Comparison of ENCODE assay signal across 8 mouse cellular contexts in the genomic region with DNA sequence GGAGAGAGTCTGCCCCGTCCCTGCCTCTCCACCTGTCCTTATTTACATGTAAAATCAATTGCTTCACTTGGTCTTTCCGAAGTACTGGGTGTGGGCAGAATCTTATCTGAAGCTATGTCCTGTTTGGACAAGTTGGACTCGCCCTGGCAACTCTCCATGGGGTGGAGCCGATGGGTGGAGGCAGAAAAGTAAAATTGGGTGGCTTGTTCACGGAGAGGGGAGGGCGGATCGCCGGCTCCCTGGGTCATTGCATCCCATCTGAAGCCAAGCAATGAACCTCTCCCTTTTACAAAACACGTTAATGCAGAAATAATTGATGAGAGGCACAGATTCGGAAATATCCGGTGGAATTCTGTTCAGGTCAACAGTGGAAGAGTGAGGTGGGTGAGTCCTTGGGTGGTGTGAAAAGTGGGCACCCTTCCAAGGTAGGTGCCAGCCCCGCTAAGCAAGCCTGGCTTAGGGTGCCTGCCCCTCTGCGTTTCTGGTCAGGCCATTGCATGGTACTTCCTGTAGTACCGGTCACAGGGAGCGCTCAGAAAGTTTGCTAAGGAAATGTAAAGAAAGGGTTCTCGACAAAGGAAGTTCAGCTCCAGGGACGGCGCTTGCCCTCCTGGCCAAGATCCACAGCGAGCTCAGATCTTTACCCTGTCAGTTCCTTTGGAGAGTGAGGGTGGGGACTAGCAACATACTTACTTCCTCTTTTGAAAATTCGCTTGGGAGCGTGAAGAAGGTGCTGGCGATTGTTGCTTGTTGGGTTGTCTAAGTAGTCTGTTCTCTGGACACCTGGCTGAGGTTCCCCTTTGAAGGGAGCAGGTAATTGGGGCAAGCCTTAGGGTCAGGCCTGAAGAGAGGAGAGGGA. TPM values are rescaled to one million over a fixed set of nuclear protein-coding genes. Genes with fewer than 3 reads are reported as not detected.
A peak's percentile ranks its signal among the peaks of the same experiment; 100 is the strongest.
DNase-seq lines count a peak whose midpoint lies in the region; ATAC-seq and TF ChIP-seq lines count a peak whose summit lies in the region.

No protein-coding gene starts in this region.

- no peaks in the 10 kb centered on the region for H3K27me3 ChIP-seq in forebrain, postnatal 0 days (ENCODE audit: insufficient read depth, low read length)
- H3K27me3 ChIP-seq in hindbrain, embryonic 13.5 days, result no peaks in the 10 kb centered on the region
- no peaks in the 10 kb centered on the region for H3K27me3 ChIP-seq in midbrain, postnatal 0 days (ENCODE audit: insufficient read depth, low read length)
- H3K27me3 ChIP-seq in stomach, embryonic 16.5 days (ENCODE audit: control insufficient read depth, insufficient read depth, low read length), result no peaks in the 10 kb centered on the region

- H3K36me3 ChIP-seq in forebrain, postnatal 0 days (ENCODE audit: insufficient read depth), result no peaks in the 10 kb centered on the region
- H3K36me3 ChIP-seq in hindbrain, embryonic 13.5 days, result 0 out of 2 replicates have a peak, but pooled peaks cover 3% of the 10 kb centered on the region
- no peaks in the 10 kb centered on the region for H3K36me3 ChIP-seq in midbrain, postnatal 0 days (ENCODE audit: insufficient read depth, low read length)
- peaks cover 6% of the 10 kb centered on the region; the same call in 1 of the 2 replicates for H3K36me3 ChIP-seq in stomach, embryonic 16.5 days (ENCODE audit: control insufficient read depth, insufficient read depth, low read length)

- no peak overlapping the region for H3K4me2 ChIP-seq in forebrain, postnatal 0 days (ENCODE audit: low read depth)
- H3K4me2 ChIP-seq in hindbrain, embryonic 13.5 days, result peak overlapping the region; percentile 35
- peak overlapping the region; percentile 9 for H3K4me2 ChIP-seq in midbrain, postnatal 0 days (ENCODE audit: low read depth, low read length, poor library complexity, severe bottlenecking)
- peak overlapping the region; percentile 54 for H3K4me2 ChIP-seq in stomach, embryonic 16.5 days (ENCODE audit: low read depth, low read length)

- H3K4me3 ChIP-seq in forebrain, postnatal 0 days (ENCODE audit: low read depth, low read length), result no peak overlapping the region
- H3K4me3 ChIP-seq in hindbrain, embryonic 13.5 days, result no peak overlapping the region
- no peak overlapping the region for H3K4me3 ChIP-seq in midbrain, postnatal 0 days (ENCODE audit: low read depth, low read length)
- peak overlapping the region; percentile 38 for H3K4me3 ChIP-seq in stomach, embryonic 16.5 days (replicated peaks; ENCODE audit: low read length)

- H3K9ac ChIP-seq in forebrain, postnatal 0 days, result 0 out of 2 replicates have a peak overlapping the region, but pooled peaks have one; percentile 7
- peak overlapping the region; percentile 63; the same call in 1 of the 2 replicates for H3K9ac ChIP-seq in hindbrain, embryonic 13.5 days
- H3K9ac ChIP-seq in midbrain, postnatal 0 days (replicated peaks; ENCODE audit: low read length, poor library complexity, severe bottlenecking), result peak overlapping the region; percentile 26
- H3K9ac ChIP-seq in stomach, embryonic 16.5 days (ENCODE audit: low read length), result peak overlapping the region; percentile 68

- peak overlapping the region; percentile 59; the same call in 1 of the 2 replicates for H3K27ac ChIP-seq in forebrain, postnatal 0 days (ENCODE audit: low read depth, low read length)
- peak overlapping the region; percentile 83 for H3K27ac ChIP-seq in hindbrain, embryonic 13.5 days
- peak overlapping the region; percentile 59 for H3K27ac ChIP-seq in midbrain, postnatal 0 days (ENCODE audit: low read depth, low read length)
- peak overlapping the region; percentile 91 for H3K27ac ChIP-seq in stomach, embryonic 16.5 days (ENCODE audit: low read length)

- TF ChIP-seq CTCF in forebrain, postnatal 0 days (IDR thresholded peaks at IDR 0.05; ENCODE audit: low read depth), result no peak
- no peak for TF ChIP-seq CTCF in midbrain, postnatal 0 days (IDR thresholded peaks at IDR 0.05)

- DNase-seq in ES-CJ7 (ENCODE audit: low read depth, low spot score), result peak; percentile 88
- DNase-seq in adrenal gland, postnatal 4 days (ENCODE audit: low spot score in 2 of 2), result peak; percentile 28 to 74
- DNase-seq in forebrain, postnatal 0 days, result peak; percentile 13
- DNase-seq in liver, result peak; percentile 90
- DNase-seq in midbrain, postnatal 0 days (ENCODE audit: low spot score), result no peak
- DNase-seq in left cerebral cortex, adult 9 months (ENCODE audit: low spot score in 2 of 2), result no peak

- no peak for ATAC-seq in forebrain, postnatal 0 days
- no peak for ATAC-seq in hindbrain, embryonic 13.5 days (ENCODE audit: low FRiP score)
- ATAC-seq in midbrain, postnatal 0 days (ENCODE audit: low FRiP score), result no peak
- peak; percentile 32; the same call in 1 of the 2 replicates for ATAC-seq in stomach, embryonic 16.5 days (ENCODE audit: insufficient read depth, low FRiP score)

- no peaks in the 10 kb centered on the region for H3K9me3 ChIP-seq in forebrain, postnatal 0 days (ENCODE audit: low read length)
- H3K9me3 ChIP-seq in hindbrain, embryonic 13.5 days, result no peaks in the 10 kb centered on the region
- no peaks in the 10 kb centered on the region for H3K9me3 ChIP-seq in midbrain, postnatal 0 days (ENCODE audit: low read length)
- H3K9me3 ChIP-seq in stomach, embryonic 16.5 days (replicated peaks; ENCODE audit: control insufficient read depth, low read length), result no peaks in the 10 kb centered on the region

- 15% methylated on average over 22 of the region's 22 CpGs for WGBS in forebrain, postnatal 0 days
- 19% methylated on average over 22 of the region's 22 CpGs for WGBS in hindbrain, embryonic 13.5 days
- 25% methylated on average over 22 of the region's 22 CpGs for WGBS in midbrain, postnatal 0 days
- WGBS in stomach, embryonic 16.5 days, result 12% methylated on average over 22 of the region's 22 CpGs

- peaks cover 8% of the 10 kb centered on the region; the same call in 1 of the 2 replicates for H3K4me1 ChIP-seq in forebrain, postnatal 0 days (ENCODE audit: insufficient read depth)
- H3K4me1 ChIP-seq in hindbrain, embryonic 13.5 days (replicated peaks), result peaks cover 57% of the 10 kb centered on the region
- H3K4me1 ChIP-seq in midbrain, postnatal 0 days (ENCODE audit: insufficient read depth, low read length), result peaks cover 9% of the 10 kb centered on the region
- H3K4me1 ChIP-seq in stomach, embryonic 16.5 days (ENCODE audit: control insufficient read depth, insufficient read depth, low read length), result peaks cover 91% of the 10 kb centered on the region

RNA-seq across cellular contexts. Expression of gene Klf3, which starts 9.2 kb away (rescaled TPM):
- total RNA-seq in adrenal gland, postnatal 4 days (2021), result 10 to 100 TPM; 87.3 to 91.7 TPM
- 10.1 and 14.8 TPM in 2 replicates for total RNA-seq in forebrain, postnatal 0 days (2014; rRNA removed)
- polyA plus RNA-seq in forebrain, postnatal 0 days (2015; fragmentation: Nextera tagmentation; extraction: Ambion mirVana), result 29.7 and 33.7 TPM in 2 replicates
- polyA plus RNA-seq in hindbrain, embryonic 13.5 days (2015; fragmentation: Nextera tagmentation; extraction: Ambion mirVana), result 24.7 and 26.2 TPM in 2 replicates
- 12.3 and 14.9 TPM in 2 replicates for total RNA-seq in midbrain, postnatal 0 days (2014; rRNA removed)
- 26.7 and 28.9 TPM in 2 replicates for polyA plus RNA-seq in midbrain, postnatal 0 days (2015; fragmentation: Nextera tagmentation; extraction: Ambion mirVana)
- 63.7 and 66.8 TPM in 2 replicates for polyA plus RNA-seq in stomach, embryonic 16.5 days (2015; fragmentation: Nextera tagmentation; extraction: Ambion mirVana)

Comparison
In these comparisons a context has a peak if more than half of its experiments do, and no peak if none do; other contexts are left out.
1. DNase-seq: peak in ES-CJ7 (single experiment), adrenal gland, postnatal 4 days (2 of 2), forebrain, postnatal 0 days (single experiment) and liver (single experiment); none in midbrain, postnatal 0 days (single experiment) and left cerebral cortex, adult 9 months (0 of 2).
2. H3K9ac ChIP-seq: peak in every context shown above with its lines; median percentile 68 in stomach, embryonic 16.5 days; 63 in hindbrain, embryonic 13.5 days; 26 in midbrain, postnatal 0 days; 7 in forebrain, postnatal 0 days.
3. Peak in every context shown above with its lines, with median percentiles within 50 percentile points of each other: H3K27ac ChIP-seq.